Mouse (Mus musculus): ENCODE measurements around the gene Tmem129. TPM values are rescaled to one million over a fixed set of nuclear protein-coding genes. Genes with fewer than 3 reads are reported as not detected.
A peak's percentile ranks its signal among the peaks of the same experiment; 100 is the strongest.

The Tmem129 gene
- polyA plus RNA-seq, 1 experiment from 2014 or later: 33.2 TPM

DNA sequence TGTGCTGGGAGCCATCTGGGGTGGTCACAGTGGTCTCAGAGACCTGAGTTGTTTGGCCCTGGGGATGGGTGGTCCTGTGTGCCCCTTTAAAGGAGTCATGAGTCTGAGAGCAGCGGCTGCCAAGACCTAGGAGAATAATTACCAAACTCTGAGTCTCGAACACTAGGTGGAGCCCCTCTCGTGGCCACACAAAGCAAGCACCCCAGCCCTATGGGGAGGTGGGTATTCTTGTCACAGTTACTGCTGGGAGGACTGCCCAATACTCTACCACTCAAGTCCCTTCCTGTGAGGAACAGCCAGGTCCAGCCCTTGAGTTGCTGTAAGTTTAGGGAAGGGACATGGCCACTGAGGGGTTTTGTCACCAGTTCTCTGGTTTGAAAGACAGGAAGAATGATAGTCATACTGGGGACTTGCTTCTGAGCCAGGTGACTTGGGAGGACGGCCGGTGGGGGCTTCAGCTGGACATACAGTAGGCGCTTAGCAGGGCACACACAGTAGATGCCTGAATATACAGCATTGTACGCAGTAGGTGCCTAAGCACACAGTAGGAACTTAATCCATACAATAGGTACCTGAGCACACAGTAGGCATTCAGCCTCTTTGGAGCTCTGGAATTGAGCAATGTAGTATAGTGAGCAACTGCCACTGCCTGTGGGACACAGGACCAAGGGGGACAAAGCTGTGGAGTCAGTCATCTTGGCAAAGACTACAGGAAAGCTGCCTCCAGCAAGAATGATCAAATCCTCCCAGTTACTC is 25.9 kb upstream of the Tmem129 start:
- Histone ChIP-seq H3K9ac (replicated peaks) (peak overlapping the region; percentile 14; the same call in 1 of the 2 replicates), H3K27ac (no peak overlapping the region)

GRCm38 (mm10) chr5:33682963-33683362 is 24.7 kb upstream of the Tmem129 start:
- Histone ChIP-seq H3K27ac (no peak overlapping the region), H3K27me3 (peaks cover 42% of the 10 kb centered on the region), H3K9me3 (no peaks in the 10 kb centered on the region), H3K9ac (replicated peaks) (no peak overlapping the region), H3K4me2 (replicated peaks) (no peak overlapping the region), H3K4me3 (replicated peaks) (no peak overlapping the region), H3K4me1 (replicated peaks) (0 out of 2 replicates have a peak, but pooled peaks cover 7% of the 10 kb centered on the region), H3K36me3 (no peaks in the 10 kb centered on the region)
- 70% methylated on average over 4 of the region's 4 CpGs for WGBS
- ATAC-seq: no peak

More for the DNA sequence above, 25.9 kb upstream of the Tmem129 start:
- Histone ChIP-seq H3K36me3 (no peaks in the 10 kb centered on the region), H3K9me3 (no peaks in the 10 kb centered on the region), H3K4me3 (replicated peaks) (no peak overlapping the region), H3K4me2 (replicated peaks) (no peak overlapping the region), H3K27me3 (peaks cover 49% of the 10 kb centered on the region), H3K4me1 (replicated peaks) (peaks cover 18% of the 10 kb centered on the region)
- peak; percentile 72 for ATAC-seq
- WGBS: 49% methylated on average over 7 of the region's 7 CpGs

GRCm38 (mm10) chr5:33681611-33682388 is 23.6 kb upstream of the Tmem129 start:
- no peak for ATAC-seq
- Histone ChIP-seq H3K27ac (no peak overlapping the region), H3K4me1 (replicated peaks) (0 out of 2 replicates have a peak, but pooled peaks cover 5% of the 10 kb centered on the region), H3K36me3 (no peaks in the 10 kb centered on the region), H3K4me2 (replicated peaks) (no peak overlapping the region), H3K9ac (replicated peaks) (no peak overlapping the region), H3K27me3 (peaks cover 31% of the 10 kb centered on the region), H3K9me3 (no peaks in the 10 kb centered on the region), H3K4me3 (replicated peaks) (no peak overlapping the region)
- WGBS: 86% methylated on average over 15 of the region's 15 CpGs

- Histone ChIP-seq H3K36me3 (no peaks in the 10 kb centered on the region), H3K4me2 (replicated peaks) (no peak overlapping the region), H3K27me3 (peaks cover 23% of the 10 kb centered on the region), H3K4me1 (replicated peaks) (0 out of 2 replicates have a peak, but pooled peaks cover 5% of the 10 kb centered on the region), H3K9ac (replicated peaks) (no peak overlapping the region), H3K9me3 (no peaks in the 10 kb centered on the region), H3K4me3 (replicated peaks) (no peak overlapping the region), H3K27ac (no peak overlapping the region)
- WGBS: 65% methylated on average over 3 of the region's 3 CpGs
- ATAC-seq: no peak
These were observed 22.8 kb upstream of the Tmem129 start for GRCm38 (mm10) chr5:33681044-33681443.

GRCm38 (mm10) chr5:33678244-33678643 is 20.0 kb upstream of the Tmem129 start:
- 84% methylated on average over 5 of the region's 5 CpGs for WGBS
- ATAC-seq: no peak
- Histone ChIP-seq H3K27ac (no peak overlapping the region), H3K36me3 (no peaks in the 10 kb centered on the region), H3K27me3 (0 out of 2 replicates have a peak, but pooled peaks cover 4% of the 10 kb centered on the region), H3K4me1 (replicated peaks) (peaks cover 6% of the 10 kb centered on the region), H3K9ac (replicated peaks) (no peak overlapping the region), H3K9me3 (no peaks in the 10 kb centered on the region), H3K4me3 (replicated peaks) (no peak overlapping the region), H3K4me2 (replicated peaks) (no peak overlapping the region)

GRCm38 (mm10) chr5:33675964-33676363 is 17.7 kb upstream of the Tmem129 start:
- peaks cover 10% of the 10 kb centered on the region; the same call in 1 of the 2 replicates for H3K36me3 ChIP-seq
- WGBS: 0% methylated on average over 1 of the region's 1 CpGs
- no peaks in the 10 kb centered on the region for H3K9me3 ChIP-seq
- H3K4me3 ChIP-seq (replicated peaks): no peak overlapping the region
- no peak overlapping the region for H3K4me2 ChIP-seq (replicated peaks)
- H3K27ac ChIP-seq: no peak overlapping the region
- ATAC-seq: peak; percentile 55; the same call in 1 of the 2 replicates
- H3K27me3 ChIP-seq: no peaks in the 10 kb centered on the region
- peaks cover 6% of the 10 kb centered on the region for H3K4me1 ChIP-seq (replicated peaks)
- H3K9ac ChIP-seq (replicated peaks): no peak overlapping the region

DNA sequence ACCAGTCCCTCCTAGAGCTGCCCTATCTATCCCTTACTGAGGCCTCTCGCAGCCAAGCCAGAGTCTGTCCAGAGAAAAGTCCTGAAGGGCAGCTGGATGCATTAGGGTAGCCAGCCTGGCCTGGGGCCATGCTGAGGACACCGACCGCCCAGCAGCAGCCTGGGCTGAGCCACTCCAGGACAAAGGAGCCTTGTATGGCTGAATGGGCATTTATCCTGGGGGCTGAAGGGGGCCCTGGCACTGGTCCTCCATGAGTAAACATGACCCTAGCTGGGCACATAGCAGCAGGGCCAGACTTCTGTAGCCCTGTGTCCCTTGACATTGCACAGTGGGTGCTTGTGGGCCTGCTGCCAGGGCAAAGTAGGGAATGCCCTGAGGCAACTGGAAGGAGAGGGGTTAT is 16.2 kb upstream of the Tmem129 start:
- no peaks in the 10 kb centered on the region for H3K27me3 ChIP-seq
- H3K4me1 ChIP-seq (replicated peaks): peaks cover 6% of the 10 kb centered on the region
- H3K4me2 ChIP-seq (replicated peaks): no peak overlapping the region
- H3K9ac ChIP-seq (replicated peaks): peak overlapping the region; percentile 39
- H3K9me3 ChIP-seq: no peaks in the 10 kb centered on the region
- peaks cover 25% of the 10 kb centered on the region for H3K36me3 ChIP-seq
- 0 out of 2 replicates have a peak overlapping the region, but pooled peaks have one; percentile 40 for H3K27ac ChIP-seq
- H3K4me3 ChIP-seq (replicated peaks): no peak overlapping the region
- 59% methylated on average over 3 of the region's 3 CpGs for WGBS
- ATAC-seq: peak; percentile 72

DNA sequence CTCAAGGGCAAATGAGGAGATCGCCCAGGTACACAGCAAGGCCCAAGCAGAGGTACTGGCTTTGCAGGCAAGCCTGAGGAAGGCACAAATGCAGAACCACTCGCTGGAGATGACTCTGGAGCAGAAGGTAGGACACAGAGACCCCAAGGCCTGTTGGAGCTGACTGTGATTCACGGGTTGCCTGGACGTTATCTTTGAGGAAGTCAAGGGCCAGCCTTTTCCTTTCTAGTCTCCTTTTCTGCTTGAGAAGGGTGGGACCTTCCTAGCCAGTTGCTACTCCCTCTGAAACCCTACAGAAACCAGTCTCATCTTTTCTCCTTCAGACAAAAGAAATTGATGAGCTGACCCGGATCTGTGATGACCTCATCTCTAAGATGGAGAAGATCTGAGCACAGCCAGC is 13.4 kb upstream of the Tmem129 start:
- no peak overlapping the region for H3K9ac ChIP-seq (replicated peaks)
- H3K4me2 ChIP-seq (replicated peaks): no peak overlapping the region
- peaks cover 6% of the 10 kb centered on the region for H3K4me1 ChIP-seq (replicated peaks)
- no peak for ATAC-seq
- no peak overlapping the region for H3K27ac ChIP-seq
- no peaks in the 10 kb centered on the region for H3K27me3 ChIP-seq
- 92% methylated on average over 5 of the region's 5 CpGs for whole genome bisulfite sequencing
- peaks cover 52% of the 10 kb centered on the region for H3K36me3 ChIP-seq
- no peaks in the 10 kb centered on the region for H3K9me3 ChIP-seq
- H3K4me3 ChIP-seq (replicated peaks): no peak overlapping the region

DNA sequence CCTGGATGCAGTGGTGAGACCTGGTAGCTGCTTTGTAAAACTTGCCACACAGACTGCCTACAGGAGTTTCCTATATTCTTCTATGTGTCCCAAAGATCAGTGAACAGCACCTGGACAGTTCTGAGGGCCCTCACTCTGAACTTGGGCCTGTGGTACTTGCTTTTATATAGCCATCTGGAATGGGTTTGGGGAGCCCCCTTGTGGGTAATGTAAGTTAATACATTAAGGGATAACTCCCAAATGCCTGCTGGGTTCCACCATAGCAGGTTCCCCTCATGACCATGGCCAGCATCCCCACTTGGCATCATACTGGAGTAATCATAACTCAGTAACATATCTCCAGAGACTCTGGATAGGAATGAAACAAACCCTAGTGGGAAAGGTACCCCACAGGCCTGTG is 10.0 kb upstream of the Tmem129 start:
- Histone ChIP-seq H3K27ac (no peak overlapping the region), H3K36me3 (peaks cover 70% of the 10 kb centered on the region), H3K9me3 (no peaks in the 10 kb centered on the region), H3K4me2 (replicated peaks) (no peak overlapping the region), H3K9ac (replicated peaks) (no peak overlapping the region), H3K4me3 (replicated peaks) (no peak overlapping the region), H3K4me1 (replicated peaks) (no peaks in the 10 kb centered on the region), H3K27me3 (no peaks in the 10 kb centered on the region)
- no peak for ATAC-seq

DNA sequence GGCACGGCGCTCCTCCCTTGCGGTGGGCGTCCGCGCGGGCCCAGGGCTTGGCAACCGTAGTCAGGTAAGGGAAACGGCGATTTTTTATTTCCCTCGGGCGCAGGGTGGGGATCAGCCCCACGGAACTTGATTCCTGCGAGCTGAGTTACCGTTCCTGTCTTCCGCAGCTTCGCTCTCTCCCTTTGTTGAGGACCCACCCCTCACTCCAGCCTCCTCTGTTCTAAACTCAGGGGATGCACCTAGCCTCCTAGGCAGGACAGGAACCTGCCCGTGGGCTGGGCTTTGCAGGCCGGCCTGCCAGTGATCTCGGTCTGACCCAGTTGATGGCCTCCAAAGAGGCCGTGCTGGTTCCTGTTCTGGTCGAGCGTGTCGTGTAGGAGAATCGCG is 441 bp upstream of the Tmem129 start:
- Histone ChIP-seq H3K4me1 (replicated peaks) (peaks cover 42% of the 10 kb centered on the region), H3K27ac (no peak overlapping the region; the same call in 1 of the 2 replicates), H3K4me2 (replicated peaks) (peak overlapping the region; percentile 93), H3K9me3 (no peaks in the 10 kb centered on the region), H3K36me3 (peaks cover 28% of the 10 kb centered on the region), H3K4me3 (replicated peaks) (peak overlapping the region; percentile 70), H3K27me3 (no peaks in the 10 kb centered on the region), H3K9ac (replicated peaks) (peak overlapping the region; percentile 69)
- ATAC-seq: peak; percentile 15; the same call in 1 of the 2 replicates
- WGBS: under 1% methylated on average over 26 of the region's 26 CpGs

DNA sequence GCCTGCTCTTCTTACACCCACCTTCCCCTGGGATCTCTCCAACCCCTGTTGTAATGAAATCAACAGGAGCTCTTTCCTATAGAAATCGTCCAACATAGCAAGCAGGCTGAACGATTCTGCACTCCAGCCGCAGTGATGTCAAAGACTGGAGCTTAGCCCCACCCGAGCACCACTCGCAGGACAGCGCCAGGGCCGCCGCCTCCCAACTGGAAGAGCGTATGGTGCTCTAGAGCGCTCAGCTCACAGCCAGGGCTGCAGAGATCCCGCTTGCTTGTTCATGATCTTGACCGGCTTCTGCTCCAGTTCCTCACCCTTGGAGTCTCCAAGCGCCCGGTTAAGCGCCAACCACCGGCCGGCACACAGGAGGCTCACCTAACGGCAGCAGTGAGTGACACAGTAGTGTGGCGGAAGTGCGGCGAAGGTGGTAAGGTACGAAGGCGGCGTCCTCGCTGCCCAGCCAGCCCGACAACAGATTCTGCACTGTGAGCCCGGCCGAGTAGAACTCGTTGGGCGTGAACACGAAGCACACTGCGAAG is 897 bp downstream of the Tmem129 start:
- Histone ChIP-seq H3K27ac (peak overlapping the region; percentile 90), H3K4me2 (replicated peaks) (peak overlapping the region; percentile 93), H3K9ac (replicated peaks) (peak overlapping the region; percentile 81), H3K4me1 (replicated peaks) (peaks cover 49% of the 10 kb centered on the region), H3K36me3 (peaks cover 25% of the 10 kb centered on the region), H3K4me3 (replicated peaks) (peak overlapping the region; percentile 70), H3K9me3 (no peaks in the 10 kb centered on the region), H3K27me3 (no peaks in the 10 kb centered on the region)
- WGBS: under 1% methylated on average over 32 of the region's 32 CpGs
- no peak; the same call in 1 of the 2 replicates for ATAC-seq

DNA sequence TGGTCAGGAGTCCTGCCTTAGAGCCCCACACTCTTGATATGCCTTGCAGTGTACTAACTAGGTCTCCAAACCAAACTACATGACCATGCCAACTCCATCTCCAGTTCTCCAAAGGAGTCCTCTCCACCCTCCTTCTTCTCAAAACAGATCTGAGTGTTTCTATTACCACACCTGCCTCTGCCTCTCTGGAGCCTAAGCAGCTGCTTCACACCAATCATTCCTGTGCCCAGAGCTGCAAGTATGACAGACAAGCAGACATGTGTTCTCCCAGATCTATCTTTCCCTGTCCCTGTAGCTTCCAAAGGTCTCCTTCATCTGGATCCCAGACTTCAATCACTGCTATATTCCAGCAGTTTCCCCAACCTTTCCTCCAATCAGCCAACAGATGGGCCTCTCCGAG is 1.5 kb downstream of the Tmem129 start:
- Histone ChIP-seq H3K4me2 (replicated peaks) (peak overlapping the region; percentile 93), H3K27me3 (no peaks in the 10 kb centered on the region), H3K36me3 (peaks cover 25% of the 10 kb centered on the region), H3K9me3 (no peaks in the 10 kb centered on the region), H3K27ac (peak overlapping the region; percentile 90; the same call in 1 of the 2 replicates), H3K4me3 (replicated peaks) (peak overlapping the region; percentile 70), H3K9ac (replicated peaks) (peak overlapping the region; percentile 81), H3K4me1 (replicated peaks) (peaks cover 49% of the 10 kb centered on the region)
- 52% methylated on average over 1 of the region's 1 CpGs for WGBS
- ATAC-seq: no peak
